Mouse (Mus musculus): ENCODE data around the gene Ube2cbp. TPM values are rescaled to one million over a fixed set of nuclear protein-coding genes. Genes with fewer than 3 reads are reported as not detected.

Ube2cbp gene
- polyA plus RNA-seq, 1 experiment from 2014 or later = 3.2 TPM

DNA sequence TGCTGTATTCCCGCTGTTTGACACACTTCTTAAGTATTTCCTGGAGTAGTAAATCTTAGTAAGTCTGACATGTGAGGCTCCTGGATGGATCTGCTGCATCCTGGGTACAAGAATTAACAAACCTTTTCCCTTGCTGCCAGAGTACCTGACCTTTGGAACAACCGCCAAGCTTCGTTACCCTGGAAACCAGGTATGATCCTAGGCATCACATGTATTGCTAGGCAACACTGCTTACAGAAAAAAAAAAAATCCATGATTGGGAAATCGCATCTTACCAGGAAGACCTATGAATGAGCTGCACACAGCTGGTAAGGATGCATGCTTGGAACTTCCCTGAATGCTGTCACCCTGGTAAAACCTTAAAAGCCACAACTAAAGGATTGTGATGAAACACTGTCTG, 22.5 kb downstream of the Ube2cbp start:
- no peak overlapping the region for H3K4me2 ChIP-seq (replicated peaks; ENCODE audit: low read depth)
- H3K9ac ChIP-seq (ENCODE audit: low read length) = no peak overlapping the region
- ATAC-seq (ENCODE audit: low FRiP score, low TSS enrichment) (no peak), DNase-seq (ENCODE audit: low spot score) (no peak)
- H3K27ac ChIP-seq (replicated peaks) = no peak overlapping the region
- no peak for TF ChIP-seq EP300 (optimal IDR thresholded peaks at IDR 0.05)
- TF ChIP-seq CTCF (IDR thresholded peaks at IDR 0.05; ENCODE audit: low read depth) = no peak
- 63% methylated on average over 4 of the region's 4 CpGs for WGBS
- H3K4me3 ChIP-seq (ENCODE audit: low read depth, low read length) = no peak overlapping the region
- no peaks in the 10 kb centered on the region for H3K9me3 ChIP-seq (ENCODE audit: control insufficient read depth, low read length)
- H3K27me3 ChIP-seq (ENCODE audit: control insufficient read depth, insufficient read depth, low read length) = no peaks in the 10 kb centered on the region
- no peaks in the 10 kb centered on the region for H3K36me3 ChIP-seq (ENCODE audit: control insufficient read depth, insufficient read depth, low read length)
- H3K4me1 ChIP-seq (replicated peaks; ENCODE audit: control insufficient read depth, insufficient read depth) = no peaks in the 10 kb centered on the region

- H3K36me3 ChIP-seq (ENCODE audit: control insufficient read depth, insufficient read depth, low read length) = no peaks in the 10 kb centered on the region
- ATAC-seq (ENCODE audit: low FRiP score, low TSS enrichment) (no peak), DNase-seq (ENCODE audit: low spot score) (no peak)
- H3K4me2 ChIP-seq (replicated peaks; ENCODE audit: low read depth) = no peak overlapping the region
- WGBS = 73% methylated on average over 11 of the region's 11 CpGs
- no peaks in the 10 kb centered on the region for H3K4me1 ChIP-seq (replicated peaks; ENCODE audit: control insufficient read depth, insufficient read depth)
- no peaks in the 10 kb centered on the region for H3K9me3 ChIP-seq (ENCODE audit: control insufficient read depth, low read length)
- no peak overlapping the region for H3K9ac ChIP-seq (ENCODE audit: low read length)
- no peak overlapping the region for H3K27ac ChIP-seq (replicated peaks)
- no peak overlapping the region for H3K4me3 ChIP-seq (ENCODE audit: low read depth, low read length)
- TF ChIP-seq EP300 (optimal IDR thresholded peaks at IDR 0.05) (no peak), CTCF (IDR thresholded peaks at IDR 0.05; ENCODE audit: low read depth) (no peak)
- no peaks in the 10 kb centered on the region for H3K27me3 ChIP-seq (ENCODE audit: control insufficient read depth, insufficient read depth, low read length)
Observed at GRCm38 (mm10) chr9:86438337-86439009, 26.3 kb downstream of the Ube2cbp start.

DNA sequence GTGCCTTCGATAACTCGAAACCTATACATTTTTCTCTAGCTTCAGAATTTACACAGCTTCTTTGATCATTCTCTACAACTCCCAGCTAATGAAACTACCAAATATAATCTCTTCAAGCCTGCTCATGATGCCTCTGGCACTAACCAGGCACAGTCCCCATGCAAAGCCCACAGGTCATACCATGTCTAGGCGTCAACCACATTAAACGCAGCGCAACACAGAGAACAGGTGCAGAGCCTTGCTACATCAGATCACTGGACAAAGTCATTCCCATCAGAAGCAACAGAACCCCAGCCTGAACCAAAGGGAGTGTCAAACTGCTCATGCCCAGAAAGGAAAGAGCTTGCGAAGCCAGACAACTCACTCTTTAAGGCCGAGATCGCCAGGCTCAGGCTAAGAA, 28.1 kb downstream of the Ube2cbp start:
- 95% methylated on average over 8 of the region's 8 CpGs for WGBS

GRCm38 (mm10) chr9:86435510-86435909, 29.2 kb downstream of the Ube2cbp start:
- H3K9me3 ChIP-seq (ENCODE audit: control insufficient read depth, low read length) = no peaks in the 10 kb centered on the region
- no peaks in the 10 kb centered on the region for H3K4me1 ChIP-seq (replicated peaks; ENCODE audit: control insufficient read depth, insufficient read depth)
- H3K4me3 ChIP-seq (ENCODE audit: low read depth, low read length) = no peak overlapping the region
- no peak for DNase-seq (ENCODE audit: low spot score)
- no peak overlapping the region for H3K27ac ChIP-seq (replicated peaks)
- no peak overlapping the region for H3K4me2 ChIP-seq (replicated peaks; ENCODE audit: low read depth)
- WGBS = 74% methylated on average over 3 of the region's 3 CpGs
- H3K9ac ChIP-seq (ENCODE audit: low read length) = no peak overlapping the region
- H3K27me3 ChIP-seq (ENCODE audit: control insufficient read depth, insufficient read depth, low read length) = no peaks in the 10 kb centered on the region
- TF ChIP-seq EP300 (optimal IDR thresholded peaks at IDR 0.05) (no peak), CTCF (IDR thresholded peaks at IDR 0.05; ENCODE audit: low read depth) (no peak)
- H3K36me3 ChIP-seq (ENCODE audit: control insufficient read depth, insufficient read depth, low read length) = no peaks in the 10 kb centered on the region
- ATAC-seq (ENCODE audit: low FRiP score, low TSS enrichment) = no peak

More for the DNA sequence above, 28.1 kb downstream of the Ube2cbp start:
- Histone ChIP-seq H3K4me2 (replicated peaks; ENCODE audit: low read depth) (no peak overlapping the region), H3K27ac (replicated peaks) (no peak overlapping the region), H3K9me3 (ENCODE audit: control insufficient read depth, low read length) (no peaks in the 10 kb centered on the region), H3K4me1 (replicated peaks; ENCODE audit: control insufficient read depth, insufficient read depth) (no peaks in the 10 kb centered on the region), H3K9ac (ENCODE audit: low read length) (no peak overlapping the region), H3K27me3 (ENCODE audit: control insufficient read depth, insufficient read depth, low read length) (no peaks in the 10 kb centered on the region), H3K36me3 (ENCODE audit: control insufficient read depth, insufficient read depth, low read length) (no peaks in the 10 kb centered on the region), H3K4me3 (ENCODE audit: low read depth, low read length) (no peak overlapping the region)
- DNase-seq (ENCODE audit: low spot score) = no peak
- no peak for ATAC-seq (ENCODE audit: low FRiP score, low TSS enrichment)
- TF ChIP-seq CTCF (IDR thresholded peaks at IDR 0.05; ENCODE audit: low read depth) = no peak
- no peak for TF ChIP-seq EP300 (optimal IDR thresholded peaks at IDR 0.05)

DNA sequence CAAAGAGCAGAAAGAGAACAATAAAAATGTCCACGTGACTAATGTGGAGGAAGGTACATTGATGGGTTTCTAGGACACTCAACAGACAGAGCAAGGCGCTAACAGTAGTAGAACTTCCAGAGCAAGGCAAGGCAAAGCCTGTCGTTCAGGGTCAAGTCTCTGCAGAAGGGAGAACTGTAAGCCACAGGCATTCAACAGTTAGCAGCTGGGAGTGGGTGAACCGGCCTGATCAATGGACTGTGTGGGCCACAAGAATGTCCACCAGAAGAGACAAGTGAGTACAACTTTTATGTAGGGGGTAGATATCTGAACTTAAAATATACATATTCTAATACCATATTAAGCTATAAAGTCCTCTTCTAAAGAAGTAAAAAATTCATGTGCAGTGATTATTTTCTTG, 41.4 kb downstream of the Ube2cbp start:
- Histone ChIP-seq H3K27ac (replicated peaks) (no peak overlapping the region), H3K4me1 (replicated peaks; ENCODE audit: control insufficient read depth, insufficient read depth) (no peaks in the 10 kb centered on the region), H3K9ac (ENCODE audit: low read length) (no peak overlapping the region), H3K9me3 (ENCODE audit: control insufficient read depth, low read length) (no peaks in the 10 kb centered on the region), H3K4me3 (ENCODE audit: low read depth, low read length) (no peak overlapping the region), H3K4me2 (replicated peaks; ENCODE audit: low read depth) (no peak overlapping the region), H3K36me3 (ENCODE audit: control insufficient read depth, insufficient read depth, low read length) (no peaks in the 10 kb centered on the region), H3K27me3 (ENCODE audit: control insufficient read depth, insufficient read depth, low read length) (no peaks in the 10 kb centered on the region)
- TF ChIP-seq CTCF (IDR thresholded peaks at IDR 0.05; ENCODE audit: low read depth) = no peak
- ATAC-seq (ENCODE audit: low FRiP score, low TSS enrichment) (no peak), DNase-seq (ENCODE audit: low spot score) (no peak)
- 84% methylated on average over 4 of the region's 4 CpGs for WGBS

DNA sequence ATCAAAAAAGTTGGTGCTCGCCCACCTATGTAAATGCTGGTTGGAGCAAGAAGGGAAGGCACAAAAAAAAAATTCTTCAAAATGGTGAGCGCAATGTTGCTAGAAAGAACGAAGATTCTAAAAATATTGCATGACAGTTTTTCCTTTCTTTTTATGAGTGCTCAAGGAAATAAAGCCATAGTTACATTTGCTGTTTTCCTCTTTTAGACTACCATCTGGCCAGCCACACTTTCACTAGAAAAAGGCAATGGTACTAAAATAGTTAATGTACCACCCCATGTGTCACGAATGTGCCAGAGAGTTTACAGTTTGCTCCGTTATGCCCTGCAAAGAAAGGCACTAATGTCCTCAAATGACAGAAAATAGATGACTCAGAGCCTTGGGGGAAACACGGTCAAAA, 45.4 kb downstream of the Ube2cbp start:
- TF ChIP-seq EP300 (optimal IDR thresholded peaks at IDR 0.05) = no peak
- ATAC-seq (ENCODE audit: low FRiP score, low TSS enrichment) (no peak), DNase-seq (ENCODE audit: low spot score) (no peak)
- no peak overlapping the region for H3K4me3 ChIP-seq (ENCODE audit: low read depth, low read length)
- H3K4me2 ChIP-seq (replicated peaks; ENCODE audit: low read depth) = no peak overlapping the region
- no peak overlapping the region for H3K9ac ChIP-seq (ENCODE audit: low read length)
- no peaks in the 10 kb centered on the region for H3K36me3 ChIP-seq (ENCODE audit: control insufficient read depth, insufficient read depth, low read length)
- 68% methylated on average over 6 of the region's 6 CpGs for WGBS
- no peaks in the 10 kb centered on the region for H3K27me3 ChIP-seq (ENCODE audit: control insufficient read depth, insufficient read depth, low read length)
- no peaks in the 10 kb centered on the region for H3K4me1 ChIP-seq (replicated peaks; ENCODE audit: control insufficient read depth, insufficient read depth)
- H3K27ac ChIP-seq (replicated peaks) = no peak overlapping the region
- no peaks in the 10 kb centered on the region for H3K9me3 ChIP-seq (ENCODE audit: control insufficient read depth, low read length)

All from stomach, postnatal 0 days (tissue).